Mouse (Mus musculus): ENCODE results near the gene Etfa. TPM values are rescaled to one million over a fixed set of nuclear protein-coding genes. Genes with fewer than 3 reads are reported as not detected.

Etfa gene
- total RNA-seq, 2 experiments from 2014 or later, result 37.0 to 42.5 TPM

DNA sequence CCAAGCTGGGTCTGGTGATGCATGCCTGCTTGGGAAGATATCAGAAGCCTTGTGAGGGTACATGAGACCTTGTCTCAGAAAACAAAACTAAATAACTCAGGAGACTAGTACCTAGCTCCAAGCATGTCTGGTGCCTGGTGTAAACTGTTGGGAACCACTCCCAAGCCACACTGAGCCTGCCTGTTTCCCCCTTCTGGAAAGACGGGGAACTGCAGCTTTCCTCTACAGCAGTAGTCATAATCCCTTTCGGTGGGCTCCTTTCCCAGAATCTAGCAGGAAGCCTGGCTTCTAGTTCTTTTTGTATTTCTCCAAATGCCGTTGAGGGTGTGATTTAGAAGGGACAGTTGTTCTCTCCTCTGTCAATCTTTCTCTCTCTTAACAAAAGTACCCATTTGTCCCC lies 23.9 kb upstream of the Etfa start:
- DNase-seq (ENCODE audit: low spot score in 2 of 2), result peak; percentile 28 to 57

DNA sequence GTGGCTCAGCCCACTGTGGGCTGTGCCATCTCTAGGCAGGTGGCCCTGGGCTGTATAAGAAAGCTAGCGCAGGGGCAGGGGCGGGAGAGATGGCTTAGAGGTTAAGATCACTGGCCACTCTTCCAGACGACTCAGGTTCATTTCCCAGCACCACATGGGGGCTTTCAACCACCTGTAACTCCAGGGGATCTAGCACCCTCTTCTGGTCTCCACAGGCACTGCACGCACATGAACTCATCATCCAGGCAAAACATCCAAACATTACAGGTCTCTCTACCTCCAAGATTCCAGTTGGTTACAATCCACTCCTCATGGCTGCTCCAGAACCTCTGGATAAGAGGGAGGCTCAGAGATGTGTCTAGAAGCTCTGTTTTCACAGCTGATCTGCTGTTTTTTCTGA lies 13.7 kb upstream of the Etfa start:
- DNase-seq (ENCODE audit: low spot score in 2 of 2), result no peak

DNA sequence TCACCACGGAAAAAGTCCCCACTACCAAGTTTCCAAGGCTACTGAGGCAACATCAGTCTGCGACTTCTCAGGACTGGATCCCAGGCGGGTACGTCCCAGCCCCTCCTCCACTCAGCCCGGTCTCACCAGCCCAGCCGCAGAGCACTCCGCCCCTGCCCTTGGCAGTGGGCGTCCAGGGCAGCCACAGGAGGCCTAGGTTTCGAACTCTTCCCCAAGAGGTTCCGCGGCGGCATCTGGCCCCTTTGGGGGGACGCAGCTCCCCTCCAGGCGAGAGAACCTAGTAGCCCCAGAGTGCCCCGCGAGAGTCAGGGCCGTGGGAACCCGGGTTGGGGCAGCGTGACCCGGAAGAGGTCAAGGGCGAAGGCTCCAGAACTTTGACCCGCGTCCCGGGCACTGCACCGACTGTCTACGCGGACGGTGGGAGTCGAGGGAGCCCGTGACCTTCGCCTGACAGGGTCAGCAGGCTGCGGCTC lies 486 bp downstream of the Etfa start:
- DNase-seq (ENCODE audit: low spot score in 2 of 2), result peak in 1 of 2 experiments; percentile 30

DNA sequence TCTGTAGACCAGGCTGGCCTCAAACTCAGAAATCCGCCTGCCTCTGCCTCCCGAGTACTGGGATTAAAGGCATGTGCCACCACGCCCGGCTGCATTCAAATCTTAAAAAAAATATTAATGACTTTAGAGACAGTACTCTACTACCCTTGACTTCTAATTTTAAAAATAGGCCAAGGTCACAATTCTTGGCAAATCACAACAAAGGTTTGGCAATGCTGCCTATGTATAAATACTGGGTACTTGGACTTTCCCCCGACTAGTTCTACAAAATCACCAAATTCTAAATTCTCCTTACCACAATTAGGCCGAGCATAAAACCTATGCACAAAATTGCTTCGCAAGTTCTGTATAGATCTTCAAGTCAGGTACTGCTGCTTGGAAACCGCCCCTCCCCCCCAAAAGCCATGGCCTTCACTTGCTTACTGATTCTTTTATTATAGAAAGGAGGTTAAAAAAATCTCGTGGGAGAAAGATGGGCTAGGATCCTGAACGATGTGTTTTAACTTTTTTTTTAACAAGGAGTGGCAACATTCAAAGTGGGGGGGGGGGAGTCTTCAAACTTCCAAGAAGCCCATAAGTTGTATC lies 1.3 kb downstream of the Etfa start:
- DNase-seq (ENCODE audit: low spot score in 2 of 2), result no peak

DNA sequence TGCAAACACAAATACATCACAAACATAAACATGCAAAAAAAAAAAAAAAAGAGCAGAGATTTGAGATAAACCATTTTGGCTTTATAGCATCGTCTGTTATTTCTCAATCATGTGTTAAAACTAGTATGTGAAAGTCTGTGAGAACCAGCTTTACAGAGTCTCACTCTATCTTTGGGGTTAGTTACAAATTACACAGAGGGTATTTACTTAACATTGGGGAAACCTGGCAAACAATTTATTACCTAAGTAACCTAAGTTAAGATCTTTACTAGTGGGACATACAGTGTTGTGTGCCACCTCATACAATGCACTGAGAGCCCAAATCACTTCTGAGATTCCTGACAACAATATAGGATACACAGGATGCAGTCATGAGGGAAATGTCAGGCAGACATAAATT lies 2.3 kb downstream of the Etfa start:
- DNase-seq (ENCODE audit: low spot score in 2 of 2), result no peak

DNA sequence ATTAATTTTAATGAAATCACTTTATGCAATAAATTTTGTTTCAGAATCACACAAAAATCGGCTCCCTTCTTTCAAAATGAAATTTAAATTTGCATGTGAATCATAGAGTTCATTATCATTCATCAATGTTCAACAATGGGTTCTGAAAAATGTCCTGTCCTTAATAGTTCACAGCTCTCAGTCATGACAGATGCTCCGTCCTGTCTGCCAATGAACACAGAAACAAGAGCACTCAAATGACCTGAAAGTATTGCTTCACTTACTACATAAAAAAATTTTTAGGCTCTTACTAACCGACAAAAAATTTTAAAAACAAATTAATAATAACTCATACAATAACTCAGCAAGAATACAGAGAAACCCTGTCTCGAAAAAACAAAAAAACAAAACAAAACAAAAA lies 3.3 kb downstream of the Etfa start:
- no peak for DNase-seq (ENCODE audit: low spot score in 2 of 2)

DNA sequence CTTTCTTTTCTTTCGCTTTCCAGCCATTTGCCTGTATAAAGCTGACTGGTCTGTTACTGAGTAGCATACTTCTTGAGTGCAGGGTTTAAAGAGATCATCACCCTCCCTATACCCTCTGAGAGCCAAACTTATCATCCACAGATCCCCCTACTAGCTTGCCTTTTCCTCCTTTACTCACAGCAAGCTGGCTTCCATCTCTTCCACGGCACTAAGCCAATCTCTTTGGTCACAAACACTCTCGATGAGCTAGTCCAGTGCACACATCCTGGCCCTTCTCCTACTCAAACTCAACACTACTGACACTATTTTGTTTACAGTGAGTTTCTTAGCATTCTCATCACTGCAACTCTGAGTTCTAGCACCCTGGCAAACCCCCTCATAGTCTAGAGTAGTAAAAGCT lies 4.1 kb downstream of the Etfa start:
- DNase-seq (ENCODE audit: low spot score in 2 of 2), result no peak

DNA sequence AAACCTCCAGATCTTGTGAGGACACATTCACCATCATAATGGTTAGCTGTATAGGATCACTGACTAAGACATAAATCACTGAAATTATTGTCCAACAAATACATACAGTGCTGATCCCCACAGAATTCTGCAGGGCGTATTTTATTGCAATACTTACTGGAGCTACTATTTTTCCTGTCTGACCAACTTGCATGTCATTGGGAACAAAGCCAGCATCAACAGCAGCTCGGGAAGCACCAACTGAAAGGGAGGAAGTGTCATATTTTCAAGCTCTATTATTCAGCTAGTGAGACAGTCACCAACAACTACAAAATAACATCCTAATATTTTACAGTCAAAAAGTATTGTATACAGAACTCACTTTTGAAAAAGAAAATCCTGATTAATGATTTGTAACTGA lies 29.9 kb downstream of the Etfa start:
- DNase-seq (ENCODE audit: low spot score in 2 of 2), result no peak

DNA sequence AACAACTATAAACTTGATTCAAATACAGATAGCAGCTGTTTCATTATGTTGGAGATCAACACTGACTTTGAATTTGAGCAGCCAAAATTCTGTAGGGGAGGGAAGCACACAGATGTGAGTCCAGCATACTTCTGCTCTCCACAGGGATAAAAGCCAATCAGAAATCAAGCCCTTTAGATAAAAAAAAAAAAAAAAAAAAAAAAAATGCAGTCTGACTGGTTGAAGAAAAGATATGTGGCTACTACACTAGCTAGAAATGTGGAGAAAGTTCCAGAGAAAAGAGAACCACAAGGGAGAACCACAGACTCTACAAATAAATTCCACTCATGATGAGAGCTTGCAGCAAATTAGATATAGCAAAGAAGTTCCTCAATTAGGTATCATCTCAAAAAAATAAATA lies 33.3 kb downstream of the Etfa start:
- no peak for DNase-seq (ENCODE audit: low spot score in 2 of 2)

DNA sequence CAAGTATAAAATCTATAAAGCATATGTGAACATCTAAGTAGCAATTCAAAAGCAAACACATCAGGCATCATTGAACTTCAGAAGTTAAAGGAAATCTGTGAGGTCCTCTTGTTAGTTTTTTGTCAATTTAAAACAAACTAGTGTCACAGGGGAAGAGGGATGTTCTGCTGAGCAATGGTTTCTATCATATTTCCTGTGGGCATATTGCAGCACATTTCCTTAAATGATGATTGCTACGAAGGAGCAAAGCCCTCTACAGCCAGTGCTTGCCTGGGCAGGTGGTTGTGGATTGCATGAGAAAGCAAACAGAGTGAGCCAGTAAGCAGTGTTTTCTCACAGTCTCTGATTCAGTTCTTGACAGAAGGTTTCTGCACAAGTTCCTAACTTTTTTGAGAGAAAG lies 36.0 kb downstream of the Etfa start:
- no peak for DNase-seq (ENCODE audit: low spot score in 2 of 2)

DNA sequence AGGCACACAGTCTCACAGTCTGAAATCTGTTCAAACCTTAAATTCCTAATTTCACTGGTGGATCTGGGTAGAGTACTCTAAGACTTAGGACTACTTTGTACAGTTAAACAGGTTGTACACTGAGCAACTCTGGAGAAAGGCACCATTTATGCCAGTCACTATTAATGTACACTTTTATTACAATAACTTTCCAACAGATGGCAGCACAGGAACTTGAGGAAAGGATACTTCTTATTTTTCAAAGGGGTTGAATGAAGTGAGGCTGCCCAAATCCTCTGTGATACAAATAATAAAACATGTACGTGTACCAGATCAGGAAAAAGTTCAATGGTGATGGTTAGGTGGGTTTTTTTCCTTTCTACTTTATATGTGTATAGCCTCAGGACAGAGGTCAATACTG lies 43.6 kb downstream of the Etfa start:
- DNase-seq (ENCODE audit: low spot score in 2 of 2), result no peak

DNA sequence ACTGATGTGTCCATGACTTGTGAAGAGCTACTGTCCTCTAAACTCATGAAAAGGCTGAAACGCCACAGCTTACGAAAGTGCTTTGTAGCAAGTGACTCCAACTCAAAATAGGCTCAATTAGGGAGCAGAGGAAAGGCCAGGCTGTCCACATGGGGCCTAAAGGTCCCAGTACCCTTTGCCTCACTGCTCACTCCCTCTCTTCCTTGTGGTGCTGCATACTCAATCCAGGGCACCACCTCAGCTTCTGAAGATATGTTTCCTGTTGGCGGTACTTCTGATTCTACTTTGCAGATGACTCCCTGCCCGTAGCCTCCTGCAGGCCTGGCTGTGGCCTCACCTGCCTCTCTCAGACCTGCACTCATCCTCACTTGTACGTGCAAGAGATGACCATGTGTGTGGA lies 58.7 kb downstream of the Etfa start:
- no peak for DNase-seq (ENCODE audit: low spot score in 2 of 2)

DNA sequence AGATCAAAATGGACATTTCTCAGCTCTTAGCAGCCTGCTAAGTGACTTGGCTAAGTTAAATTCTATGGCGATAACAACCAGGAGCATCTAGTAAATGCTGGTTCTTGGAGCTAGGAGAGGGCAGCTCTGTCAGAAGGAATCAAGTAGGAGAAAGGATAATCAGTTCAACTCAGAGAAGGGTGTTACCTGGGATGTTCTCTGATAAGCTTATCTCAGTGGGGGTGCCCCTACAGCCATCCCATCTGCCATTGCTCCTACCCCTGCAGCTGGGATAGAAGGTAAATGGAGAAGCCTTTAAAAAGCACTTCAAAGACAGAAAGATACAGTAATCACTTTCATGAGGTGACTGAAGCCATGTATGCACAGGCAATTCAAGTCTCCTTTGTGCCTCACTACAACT lies 59.1 kb downstream of the Etfa start:
- DNase-seq (ENCODE audit: low spot score in 2 of 2), result no peak

DNA sequence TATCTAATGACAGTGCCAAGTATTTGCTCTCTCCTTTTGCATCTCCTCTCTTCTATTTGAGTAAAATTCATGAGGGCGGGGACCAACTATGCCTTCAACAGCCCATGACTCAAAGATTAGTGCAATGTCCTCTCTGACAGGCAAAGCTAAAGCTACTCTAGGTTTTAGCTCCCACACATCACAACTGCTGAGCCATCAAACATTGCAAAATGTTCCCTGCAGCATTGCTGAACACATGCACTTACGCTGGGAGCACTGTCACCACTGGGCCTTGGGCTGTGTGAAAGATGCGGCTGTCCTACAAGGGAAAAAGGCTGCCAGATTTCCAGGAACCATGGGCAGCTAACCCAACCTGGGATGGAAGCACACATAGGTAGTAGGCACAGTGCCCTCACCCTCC lies 60.6 kb downstream of the Etfa start:
- peak; percentile 20 to 22 for DNase-seq (ENCODE audit: low spot score in 2 of 2)

DNA sequence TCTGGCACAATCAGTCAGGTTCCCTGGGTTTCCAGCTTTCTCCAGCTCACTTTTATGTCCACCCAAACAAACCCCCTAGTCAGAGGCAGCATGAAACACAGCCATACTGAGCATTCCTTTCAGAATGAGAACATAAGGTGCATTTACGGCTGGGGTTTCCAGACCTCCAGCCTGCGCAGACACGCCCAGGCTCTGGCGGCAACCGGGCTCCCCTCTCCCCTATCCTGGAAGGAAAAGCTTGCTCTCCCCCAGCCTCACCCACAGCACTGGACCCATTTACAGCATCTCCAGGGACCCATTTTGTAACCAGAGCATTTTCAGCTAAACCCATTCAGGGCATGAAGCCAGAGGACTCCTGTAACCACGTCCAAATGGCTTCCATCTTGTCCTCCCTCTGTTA lies 62.0 kb downstream of the Etfa start:
- no peak for DNase-seq (ENCODE audit: low spot score in 2 of 2)

DNA sequence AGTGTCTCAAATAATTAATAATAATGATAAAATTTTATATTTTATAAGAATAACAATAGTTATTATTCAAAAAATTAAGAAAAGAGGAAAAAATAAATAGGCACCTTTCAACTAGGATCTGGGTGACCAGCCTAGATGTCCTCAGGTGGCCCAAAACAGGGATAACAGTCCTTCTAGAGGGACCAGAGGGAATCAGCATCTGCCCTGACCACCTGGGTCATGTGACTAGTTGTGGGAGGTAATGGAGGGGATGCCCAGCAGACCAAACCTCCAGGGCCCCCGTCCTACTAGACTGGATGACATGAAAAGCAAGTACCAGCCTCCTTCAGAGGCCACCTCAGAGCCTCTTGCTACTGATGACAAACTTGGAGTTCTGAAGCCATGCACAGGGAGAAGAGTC lies 62.9 kb downstream of the Etfa start:
- no peak for DNase-seq (ENCODE audit: low spot score in 2 of 2)

DNA sequence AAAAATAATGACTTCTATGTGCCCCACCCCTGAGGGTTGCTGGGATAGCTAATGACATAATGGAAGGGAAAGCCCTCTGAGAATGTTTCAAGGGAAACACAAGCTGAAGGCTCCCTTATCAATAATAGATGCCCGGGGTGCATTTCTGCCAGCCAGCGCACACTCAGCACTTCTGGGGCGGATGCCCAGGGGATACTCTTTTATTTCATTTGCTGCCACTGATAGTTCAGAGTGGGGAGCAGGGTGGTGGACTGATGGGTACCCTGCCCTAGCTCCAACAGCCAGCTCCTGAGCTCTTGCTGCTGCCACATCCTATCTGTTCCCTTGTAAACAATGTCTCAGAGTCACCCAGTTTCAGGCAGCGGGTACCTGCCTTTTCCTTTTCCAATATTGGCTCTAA lies 64.5 kb downstream of the Etfa start:
- no peak for DNase-seq (ENCODE audit: low spot score in 2 of 2)

DNA sequence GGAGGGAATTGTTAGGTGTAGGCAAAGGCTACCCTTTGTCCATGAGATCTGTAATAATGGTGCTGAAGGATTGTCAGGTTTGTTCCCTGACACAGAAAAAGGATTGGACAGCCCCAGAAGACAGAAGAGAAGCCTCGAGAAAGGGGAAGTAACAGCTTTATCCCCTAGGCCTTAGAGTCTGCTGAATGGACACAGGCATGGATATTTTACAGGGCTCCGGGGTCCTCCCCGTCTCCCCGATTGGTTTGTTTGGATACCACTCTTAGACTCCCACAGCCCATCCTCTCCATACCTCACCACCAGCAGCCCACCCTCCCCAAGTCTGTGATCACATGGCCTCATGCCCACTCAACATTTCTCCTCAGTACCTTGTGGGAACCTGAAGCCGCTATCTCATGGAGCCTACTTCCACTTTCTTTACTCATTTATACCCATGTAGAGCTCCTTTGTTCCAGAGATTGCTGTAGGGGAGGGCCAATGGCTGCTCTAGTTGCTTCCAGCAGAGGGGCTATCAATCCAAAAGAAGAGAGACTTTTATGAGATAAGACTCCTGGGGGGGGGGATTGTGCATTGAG lies 72.8 kb downstream of the Etfa start:
- DNase-seq (ENCODE audit: low spot score in 2 of 2), result no peak

DNA sequence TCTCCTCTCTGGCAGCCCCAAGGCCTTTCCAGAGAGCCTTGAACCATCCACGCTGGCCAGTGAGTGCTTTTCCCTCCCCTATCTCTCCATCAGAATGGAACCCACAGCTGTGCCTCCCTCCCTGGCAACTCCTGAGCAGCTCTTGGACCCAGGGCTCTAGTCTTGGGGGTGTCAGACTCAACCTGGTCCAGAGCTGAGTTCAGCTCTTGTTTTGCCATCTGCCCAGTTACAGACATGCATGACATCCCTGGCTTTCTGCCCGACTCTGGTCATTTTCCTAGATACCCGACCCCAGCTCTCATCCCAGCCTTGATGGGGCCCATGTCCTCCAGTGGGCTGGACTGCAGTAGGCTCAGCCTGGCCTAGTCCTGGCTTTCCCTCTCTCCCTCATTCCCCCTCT lies 73.6 kb downstream of the Etfa start:
- no peak for DNase-seq (ENCODE audit: low spot score in 2 of 2)

DNA sequence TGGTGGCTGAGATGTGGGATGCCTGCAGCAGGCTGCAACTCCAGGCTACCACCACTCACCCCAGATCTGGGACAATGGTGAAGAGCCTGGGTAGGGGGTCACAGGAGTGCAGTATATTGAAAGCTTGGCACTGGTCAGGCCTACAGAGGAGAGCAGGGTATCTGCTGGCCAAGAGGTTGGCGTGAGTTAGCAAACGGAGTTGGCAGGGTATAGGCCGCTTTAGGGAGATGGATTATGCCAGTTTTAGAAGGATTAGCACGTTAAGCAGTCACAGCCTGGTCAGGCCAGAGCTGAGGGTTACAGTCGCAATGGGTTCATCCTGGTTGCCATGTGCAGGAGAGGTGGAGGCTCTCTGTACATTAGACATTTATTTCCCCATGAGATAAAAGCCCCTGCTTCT lies 78.2 kb downstream of the Etfa start:
- DNase-seq (ENCODE audit: low spot score in 2 of 2), result no peak

DNA sequence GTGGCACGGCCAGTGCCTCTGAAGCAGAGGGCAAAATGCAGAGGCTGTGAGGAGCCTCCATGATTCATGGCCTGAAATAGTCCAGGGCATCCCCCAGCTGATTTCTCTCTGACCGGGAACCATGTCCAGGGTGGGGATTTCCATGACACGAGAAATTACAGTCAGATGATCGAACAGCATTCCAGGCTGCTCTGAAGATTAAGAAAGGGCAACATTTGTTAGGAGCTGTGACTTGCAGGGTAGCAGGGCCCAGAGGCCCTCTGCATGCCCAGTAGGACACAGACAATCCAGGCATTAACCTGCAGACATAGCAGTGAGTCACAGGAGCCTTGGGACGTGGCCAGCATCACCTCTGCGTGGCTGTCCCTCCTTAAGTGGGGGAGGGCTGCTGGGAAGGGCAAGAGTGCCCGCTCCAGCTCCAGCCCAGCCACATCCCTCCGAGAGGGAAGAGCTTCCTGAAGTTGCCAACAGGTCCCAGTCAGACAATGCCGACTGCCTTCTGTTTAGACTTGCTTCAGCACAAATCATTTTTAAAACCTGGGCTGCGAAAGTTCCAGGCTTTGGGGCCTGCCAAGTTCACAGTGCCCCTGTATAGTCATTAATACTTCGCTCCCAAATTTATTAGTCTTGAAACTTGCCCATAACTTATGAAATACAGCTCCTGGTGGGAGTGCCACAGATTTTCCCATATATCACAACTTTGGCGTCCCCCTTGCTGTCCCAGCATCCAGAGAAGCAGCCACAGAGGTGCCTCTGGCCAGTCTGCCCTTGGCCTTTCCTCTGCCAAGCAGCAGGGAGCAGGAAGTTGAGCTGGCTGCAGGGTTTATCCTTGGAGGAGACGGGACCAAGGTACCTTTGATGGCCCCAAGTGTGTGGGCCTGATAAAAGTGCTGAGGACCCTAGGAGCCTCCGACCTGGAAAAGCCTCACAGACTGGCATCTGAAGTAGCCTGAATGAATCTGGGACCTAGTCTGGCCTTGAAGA lies 79.4 kb downstream of the Etfa start:
- no peak for DNase-seq (ENCODE audit: low spot score in 2 of 2)

DNA sequence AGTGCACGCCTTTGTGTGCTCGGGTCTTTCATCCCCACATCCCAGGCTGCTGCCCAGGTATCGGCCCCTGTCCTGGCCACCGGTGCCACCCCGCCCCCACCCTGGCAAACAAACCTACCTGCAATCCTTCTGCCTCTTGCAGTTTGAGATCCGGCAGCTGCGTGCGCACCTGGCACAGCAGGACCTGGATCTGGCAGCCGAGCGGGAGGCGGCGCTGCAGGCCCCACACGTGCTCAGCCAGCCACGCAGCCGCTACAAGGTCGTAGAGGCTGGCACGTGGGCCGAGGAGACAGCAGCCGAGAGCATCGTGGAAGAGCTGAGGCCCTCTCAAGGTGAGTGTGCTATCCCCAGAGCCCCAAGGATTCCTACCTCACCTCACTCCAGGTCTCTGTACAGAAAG lies 81.9 kb downstream of the Etfa start:
- DNase-seq (ENCODE audit: low spot score in 2 of 2), result no peak
